Mouse (Mus musculus) heart, embryonic 15.5 days (tissue): ENCODE data around the gene Pimreg. TPM values are rescaled to one million over a fixed set of nuclear protein-coding genes. Genes with fewer than 3 reads are reported as not detected.

Experiments
- ATAC-seq: fragments of 200-750 bp; cut with Nextera tagmentation; replicated peaks from 2 replicates; pipeline ENCODE4 v1.8.0; 2017; ENCODE audit warnings: low read depth, moderate TSS enrichment; ENCODE audit not compliant: insufficient number of reproducible peaks, insufficient read depth, low FRiP score
- H3K27ac ChIP-seq: fragments of 300-500 bp; sonication (generic); 2 replicates; pipeline ENCODE4 v1.5.1; 2015; ENCODE audit warnings: mild to moderate bottlenecking, inconsistent platforms
- H3K27me3 ChIP-seq: fragments of 300-500 bp; sonication (generic); 2 replicates; pipeline ENCODE4 v1.6.1; 2015; ENCODE audit warnings: inconsistent platforms
- H3K36me3 ChIP-seq: fragments of 300-500 bp; sonication (generic); 2 replicates; pipeline ENCODE4 v1.6.1; 2015; ENCODE audit warnings: mild to moderate bottlenecking, inconsistent platforms
- H3K4me1 ChIP-seq: fragments of 300-500 bp; sonication (generic); replicated peaks from 2 replicates; pipeline ENCODE4 v1.6.1; 2015; ENCODE audit warnings: inconsistent platforms
- H3K4me2 ChIP-seq: fragments of 300-500 bp; sonication (generic); 2 replicates; pipeline ENCODE4 v1.6.1; 2015; ENCODE audit warnings: inconsistent platforms, mild to moderate bottlenecking, moderate library complexity
- H3K4me3 ChIP-seq: fragments of 300-500 bp; sonication (generic); 2 replicates; pipeline ENCODE4 v1.5.1; 2015; ENCODE audit warnings: mild to moderate bottlenecking, inconsistent platforms
- H3K9ac ChIP-seq: fragments of 300-500 bp; sonication (generic); 2 replicates; pipeline ENCODE4 v1.6.1; 2015; ENCODE audit warnings: mild to moderate bottlenecking, inconsistent platforms
- H3K9me3 ChIP-seq: fragments of 300-500 bp; sonication (generic); replicated peaks from 2 replicates; pipeline ENCODE4 v1.6.1; 2016; ENCODE audit warnings: inconsistent platforms
- WGBS: fragments of 180-500 bp; shearing (Covaris S2); methylation state at CpG from one replicate; pipeline ENCODE4 v1.1.7; 2015; ENCODE audit warnings: mixed read lengths; 5-methylcytosine and 5-hydroxymethylcytosine counted together
- polyA plus RNA-seq: library from polyadenylated mRNA; unstranded; fragments of >200 nt; fragmentation: Nextera tagmentation; extraction: Ambion mirVana; gene quantifications from 2 replicates; pipeline ENCODE4 v1.2.1, GENCODE M21; 2015

Gene Pimreg
- polyA plus RNA-seq, 1 experiment from 2014 or later, result 65.7 TPM

- H3K36me3 ChIP-seq, result no peaks in the 10 kb centered on the region
- no peak overlapping the region for H3K9ac ChIP-seq
- no peaks in the 10 kb centered on the region for H3K9me3 ChIP-seq
- ATAC-seq, result no peak
- H3K4me2 ChIP-seq, result no peak overlapping the region
- H3K27ac ChIP-seq, result no peak overlapping the region
- 77% methylated on average over 4 of the region's 4 CpGs for WGBS
- H3K4me1 ChIP-seq, result peaks cover 4% of the 10 kb centered on the region
- no peak overlapping the region for H3K4me3 ChIP-seq
- H3K27me3 ChIP-seq, result no peaks in the 10 kb centered on the region
These were observed 27.2 kb upstream of the Pimreg start for GRCm38 (mm10) chr11:72014674-72015073.

DNA sequence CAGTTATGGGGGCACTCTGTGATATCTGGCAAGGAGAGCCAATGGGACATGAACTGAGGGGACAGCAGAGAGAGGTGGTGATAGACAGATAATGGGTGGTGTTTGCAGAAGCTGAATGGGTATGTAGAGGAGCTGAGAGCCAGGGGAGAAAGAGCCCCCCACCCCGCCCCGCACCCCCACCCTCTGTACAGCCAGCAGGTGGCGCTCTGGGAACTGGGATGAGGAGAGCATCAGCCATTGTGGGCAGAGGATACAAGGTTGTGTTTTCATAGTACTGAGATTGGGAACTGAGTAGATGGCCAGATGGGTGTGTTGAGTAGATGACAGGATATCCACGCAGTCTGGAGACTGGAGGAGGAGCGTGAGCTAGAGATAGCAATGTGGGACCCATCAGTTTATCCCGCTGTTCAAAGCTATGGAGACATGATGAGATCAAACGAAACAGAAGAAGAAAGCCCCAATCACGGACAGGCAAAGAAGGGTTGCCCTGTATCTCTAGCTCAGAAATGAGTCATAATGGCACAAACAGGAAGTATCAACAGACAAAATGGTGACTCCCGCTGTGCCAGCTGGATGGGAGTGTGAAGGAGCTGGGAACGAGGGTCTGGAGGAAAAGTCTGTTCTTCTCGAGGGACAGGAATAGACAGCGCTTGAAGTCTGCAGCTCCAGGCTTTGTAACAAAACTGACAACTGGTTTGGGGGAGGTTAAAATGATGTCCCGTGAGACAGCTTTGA, 25.1 kb upstream of the Pimreg start:
- H3K9me3 ChIP-seq, result no peaks in the 10 kb centered on the region
- whole genome bisulfite sequencing, result 74% methylated on average over 13 of the region's 13 CpGs
- ATAC-seq, result no peak
- H3K36me3 ChIP-seq, result no peaks in the 10 kb centered on the region
- no peak overlapping the region for H3K27ac ChIP-seq
- no peak overlapping the region for H3K4me2 ChIP-seq
- no peaks in the 10 kb centered on the region for H3K27me3 ChIP-seq
- H3K4me1 ChIP-seq, result no peaks in the 10 kb centered on the region
- H3K9ac ChIP-seq, result no peak overlapping the region
- H3K4me3 ChIP-seq, result no peak overlapping the region

DNA sequence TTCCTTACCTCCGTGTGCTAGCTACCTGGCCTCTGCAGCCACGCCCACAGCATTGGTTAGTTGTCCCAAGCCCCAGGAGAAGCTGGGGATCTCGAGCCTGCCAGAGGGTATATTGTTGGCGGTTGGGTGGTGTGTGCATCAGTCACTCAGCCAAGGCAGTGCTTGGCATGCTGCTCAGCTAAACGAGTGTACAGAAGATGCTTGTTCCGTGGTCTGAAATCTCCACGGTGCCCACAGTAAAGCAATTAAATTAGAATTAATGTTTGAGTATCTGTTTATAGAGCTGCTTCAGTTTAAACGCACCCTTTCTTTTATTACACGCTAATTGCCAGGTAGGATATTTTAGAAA, 24.6 kb upstream of the Pimreg start:
- Histone ChIP-seq H3K36me3 (no peaks in the 10 kb centered on the region), H3K9ac (no peak overlapping the region), H3K4me2 (no peak overlapping the region), H3K27me3 (no peaks in the 10 kb centered on the region), H3K9me3 (no peaks in the 10 kb centered on the region), H3K4me1 (no peaks in the 10 kb centered on the region), H3K4me3 (no peak overlapping the region), H3K27ac (no peak overlapping the region)
- 74% methylated on average over 9 of the region's 9 CpGs for WGBS
- no peak for ATAC-seq

DNA sequence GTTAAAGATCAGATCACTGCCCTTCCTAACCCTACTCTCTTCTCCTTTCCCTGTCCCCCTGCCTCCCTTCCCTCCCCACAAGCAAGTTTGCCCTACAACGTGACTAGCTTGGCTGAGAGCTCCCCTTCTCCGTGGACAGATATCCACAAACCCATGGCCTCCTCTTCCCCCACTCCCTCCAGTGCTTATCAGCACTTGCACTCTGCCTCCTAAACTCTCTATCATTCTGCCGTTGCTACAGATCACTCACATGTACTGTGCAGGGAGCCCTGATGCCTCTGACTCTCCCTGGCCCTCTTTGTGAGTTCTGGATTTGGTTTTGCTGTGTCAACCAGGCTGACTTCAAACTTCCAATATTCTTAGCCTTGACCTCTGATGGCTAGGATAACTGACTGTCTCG, 20.8 kb upstream of the Pimreg start:
- Histone ChIP-seq H3K4me1 (peaks cover 8% of the 10 kb centered on the region), H3K4me3 (no peak overlapping the region), H3K4me2 (no peak overlapping the region), H3K9me3 (no peaks in the 10 kb centered on the region), H3K9ac (no peak overlapping the region), H3K27ac (no peak overlapping the region), H3K27me3 (0 out of 2 replicates have a peak, but pooled peaks cover 4% of the 10 kb centered on the region), H3K36me3 (no peaks in the 10 kb centered on the region)
- ATAC-seq, result no peak
- 35% methylated on average over 4 of the region's 4 CpGs for WGBS

- no peak overlapping the region for H3K4me3 ChIP-seq
- H3K9ac ChIP-seq, result no peak overlapping the region
- H3K4me1 ChIP-seq, result peaks cover 8% of the 10 kb centered on the region
- H3K4me2 ChIP-seq, result no peak overlapping the region
- 70% methylated on average over 6 of the region's 6 CpGs for WGBS
- H3K27me3 ChIP-seq, result peaks cover 9% of the 10 kb centered on the region
- no peak overlapping the region for H3K27ac ChIP-seq
- H3K36me3 ChIP-seq, result no peaks in the 10 kb centered on the region
- ATAC-seq, result no peak
- no peaks in the 10 kb centered on the region for H3K9me3 ChIP-seq
These were observed 19.0 kb upstream of the Pimreg start for GRCm38 (mm10) chr11:72022827-72023226.

GRCm38 (mm10) chr11:72023581-72023980, 18.3 kb upstream of the Pimreg start:
- ATAC-seq, result no peak
- no peak overlapping the region for H3K9ac ChIP-seq
- 39% methylated on average over 10 of the region's 10 CpGs for WGBS

GRCm38 (mm10) chr11:72024193-72024781, 17.5 kb upstream of the Pimreg start:
- H3K9ac ChIP-seq, result no peak overlapping the region
- H3K27ac ChIP-seq, result no peak overlapping the region
- 26% methylated on average over 5 of the region's 5 CpGs for WGBS
- H3K4me1 ChIP-seq, result peaks cover 10% of the 10 kb centered on the region
- no peaks in the 10 kb centered on the region for H3K9me3 ChIP-seq
- H3K4me2 ChIP-seq, result no peak overlapping the region
- H3K27me3 ChIP-seq, result peaks cover 21% of the 10 kb centered on the region
- H3K36me3 ChIP-seq, result no peaks in the 10 kb centered on the region
- no peak overlapping the region for H3K4me3 ChIP-seq
- ATAC-seq, result no peak

More at GRCm38 (mm10) chr11:72023581-72023980, 18.3 kb upstream of the Pimreg start:
- H3K4me2 ChIP-seq, result no peak overlapping the region
- H3K4me3 ChIP-seq, result no peak overlapping the region
- peaks cover 8% of the 10 kb centered on the region for H3K4me1 ChIP-seq
- H3K27ac ChIP-seq, result no peak overlapping the region
- no peaks in the 10 kb centered on the region for H3K9me3 ChIP-seq
- H3K36me3 ChIP-seq, result no peaks in the 10 kb centered on the region
- H3K27me3 ChIP-seq, result peaks cover 14% of the 10 kb centered on the region

DNA sequence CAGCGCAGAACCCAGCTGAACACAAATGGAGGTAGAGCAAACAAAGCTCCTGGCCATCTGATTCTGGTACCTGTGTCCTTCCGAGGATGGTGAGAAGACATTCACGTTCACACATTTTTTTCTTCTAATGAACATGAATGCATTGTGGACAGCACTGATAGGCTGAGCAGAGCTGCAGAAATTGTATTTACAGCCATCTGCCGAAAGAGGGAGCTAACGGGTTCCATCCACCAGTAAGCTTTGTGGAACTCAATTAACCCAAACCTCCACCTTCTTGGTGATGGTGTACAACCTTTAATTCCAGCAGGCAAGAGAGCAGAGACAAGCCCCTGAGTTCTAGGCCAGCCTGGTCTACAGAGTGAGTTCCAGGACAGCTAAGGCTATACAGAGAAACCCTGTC, 16.0 kb upstream of the Pimreg start:
- Histone ChIP-seq H3K4me3 (no peak overlapping the region), H3K4me2 (no peak overlapping the region), H3K27ac (no peak overlapping the region), H3K9me3 (no peaks in the 10 kb centered on the region), H3K36me3 (no peaks in the 10 kb centered on the region), H3K27me3 (peaks cover 35% of the 10 kb centered on the region), H3K9ac (no peak overlapping the region), H3K4me1 (peaks cover 11% of the 10 kb centered on the region)
- ATAC-seq, result no peak
- 38% methylated on average over 5 of the region's 5 CpGs for WGBS

- Histone ChIP-seq H3K4me1 (peaks cover 11% of the 10 kb centered on the region), H3K27me3 (peaks cover 35% of the 10 kb centered on the region), H3K9ac (no peak overlapping the region), H3K4me3 (no peak overlapping the region), H3K9me3 (no peaks in the 10 kb centered on the region), H3K36me3 (no peaks in the 10 kb centered on the region), H3K27ac (no peak overlapping the region), H3K4me2 (no peak overlapping the region)
- 83% methylated on average over 9 of the region's 9 CpGs for WGBS
- ATAC-seq, result no peak
These were observed 15.3 kb upstream of the Pimreg start for GRCm38 (mm10) chr11:72026516-72026915.

GRCm38 (mm10) chr11:72027836-72028235, 14.0 kb upstream of the Pimreg start:
- Histone ChIP-seq H3K27me3 (peaks cover 35% of the 10 kb centered on the region), H3K27ac (no peak overlapping the region), H3K4me3 (no peak overlapping the region), H3K36me3 (no peaks in the 10 kb centered on the region), H3K4me2 (no peak overlapping the region), H3K9me3 (no peaks in the 10 kb centered on the region), H3K9ac (no peak overlapping the region), H3K4me1 (peaks cover 9% of the 10 kb centered on the region)
- ATAC-seq, result no peak
- WGBS, result 84% methylated on average over 9 of the region's 9 CpGs

DNA sequence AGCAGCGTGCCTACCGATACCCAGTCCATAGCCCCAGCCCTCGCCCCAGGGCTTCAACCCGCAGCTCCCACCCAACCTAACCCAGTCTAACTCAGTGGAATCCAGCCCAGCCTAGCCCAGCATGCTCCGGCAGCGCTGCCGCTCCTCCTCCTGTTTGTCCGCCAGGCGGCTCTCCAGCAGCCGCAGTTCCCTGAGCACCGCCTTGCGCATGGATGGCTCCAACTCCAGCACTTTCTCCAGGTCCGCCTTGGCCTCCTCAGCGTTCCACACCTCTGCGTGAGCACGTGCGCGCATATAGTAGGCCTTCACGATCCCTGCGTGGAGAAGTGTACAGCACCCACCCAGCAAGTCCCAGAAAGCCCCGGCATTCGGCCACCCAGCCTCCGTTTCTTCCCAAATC, 12.7 kb upstream of the Pimreg start:
- H3K36me3 ChIP-seq, result no peaks in the 10 kb centered on the region
- no peak overlapping the region for H3K27ac ChIP-seq
- H3K4me1 ChIP-seq, result 0 out of 2 replicates have a peak, but pooled peaks cover 3% of the 10 kb centered on the region
- H3K9ac ChIP-seq, result no peak overlapping the region
- peak overlapping the region; percentile 38; the same call in 1 of the 2 replicates for H3K4me2 ChIP-seq
- peaks cover 35% of the 10 kb centered on the region for H3K27me3 ChIP-seq
- 19% methylated on average over 23 of the region's 23 CpGs for WGBS
- H3K9me3 ChIP-seq, result no peaks in the 10 kb centered on the region
- 0 out of 2 replicates have a peak, but pooled peaks have one; percentile 2 for ATAC-seq
- no peak overlapping the region for H3K4me3 ChIP-seq

DNA sequence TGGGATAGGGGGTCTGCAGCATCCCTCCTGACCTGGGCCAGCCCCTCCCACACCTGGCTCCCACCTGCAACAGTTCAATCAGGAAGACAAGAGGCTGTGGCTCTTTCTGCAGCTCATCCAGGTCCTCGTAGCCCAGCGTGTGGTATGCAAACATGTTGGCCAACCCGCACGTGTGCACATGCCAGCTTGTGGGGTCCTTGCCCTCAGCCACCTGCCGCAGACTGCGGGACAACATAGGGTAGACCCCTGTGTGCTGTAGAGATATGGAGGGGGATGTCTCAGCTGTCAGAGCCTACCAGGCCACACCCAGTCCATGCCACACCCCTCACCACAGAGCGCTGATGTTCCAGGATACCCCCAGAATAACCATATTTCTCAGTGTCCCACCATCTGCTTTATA, 10.5 kb upstream of the Pimreg start:
- Histone ChIP-seq H3K27me3 (peaks cover 31% of the 10 kb centered on the region), H3K4me2 (no peak overlapping the region), H3K27ac (no peak overlapping the region), H3K36me3 (no peaks in the 10 kb centered on the region), H3K9me3 (no peaks in the 10 kb centered on the region), H3K4me3 (no peak overlapping the region), H3K4me1 (0 out of 2 replicates have a peak, but pooled peaks cover 7% of the 10 kb centered on the region), H3K9ac (no peak overlapping the region)
- 58% methylated on average over 7 of the region's 7 CpGs for WGBS
- 0 out of 2 replicates have a peak, but pooled peaks have one; percentile 33 for ATAC-seq
